In genomic region chr15:95527948-95528861, GRCm38 (mm10) we compare ENCODE assay signal across 8 mouse cellular contexts. TPM values are rescaled to one million over a fixed set of nuclear protein-coding genes. Genes with fewer than 3 reads are reported as not detected.
DNase-seq lines count a peak whose midpoint lies in the region; ATAC-seq lines count a peak whose summit lies in the region.

Gene Nell2, minus strand, starts transcription at chr15:95528559.

- H3K9me3 ChIP-seq in embryonic facial prominence, embryonic 12.5 days: no peaks in the 10 kb centered on the region
- H3K9me3 ChIP-seq in neural tube, embryonic 11.5 days (ENCODE audit: control insufficient read depth, low read length): no peaks in the 10 kb centered on the region

- peak; percentile 85 for ATAC-seq in embryonic facial prominence, embryonic 12.5 days (ENCODE audit: insufficient number of reproducible peaks, insufficient read depth, low FRiP score, low TSS enrichment)
- ATAC-seq in neural tube, embryonic 11.5 days (ENCODE audit: insufficient read depth, low FRiP score, low TSS enrichment): peak; percentile 80
- no peak for ATAC-seq in megakaryocyte-erythroid progenitor cell, adult 5-6 weeks (replicated peaks; ENCODE audit: low FRiP score, low TSS enrichment, poor library complexity, severe bottlenecking)

- peaks cover 30% of the 10 kb centered on the region for H3K27me3 ChIP-seq in embryonic facial prominence, embryonic 12.5 days
- 0 out of 2 replicates have a peak, but pooled peaks cover 3% of the 10 kb centered on the region for H3K27me3 ChIP-seq in neural tube, embryonic 11.5 days (ENCODE audit: control insufficient read depth, insufficient read depth, low read length)

- under 1% methylated on average over 57 of the region's 95 CpGs for WGBS in embryonic facial prominence, embryonic 12.5 days
- WGBS in neural tube, embryonic 11.5 days: under 1% methylated on average over 82 of the region's 95 CpGs

- H3K4me1 ChIP-seq in embryonic facial prominence, embryonic 12.5 days: peaks cover 11% of the 10 kb centered on the region; the same call in 1 of the 2 replicates
- H3K4me1 ChIP-seq in neural tube, embryonic 11.5 days (ENCODE audit: control insufficient read depth, insufficient read depth, low read length): 0 out of 2 replicates have a peak, but pooled peaks cover 2% of the 10 kb centered on the region

- H3K27ac ChIP-seq in embryonic facial prominence, embryonic 12.5 days: no peak within 1 kb of the TSS
- peak within 1 kb of the TSS; percentile 83 for H3K27ac ChIP-seq in neural tube, embryonic 11.5 days (ENCODE audit: low read depth, low read length)

- peak; percentile 29 for DNase-seq in gastrocnemius, postnatal 14 days
- no peak for DNase-seq in gastrocnemius, postnatal 36 days
- DNase-seq in adrenal gland, adult 2 months: peak; percentile 60
- peak; percentile 20 for DNase-seq in heart, postnatal 4 days
- peak; percentile 69 to 71 for DNase-seq in left cerebral cortex, postnatal 14 days (ENCODE audit: low spot score in 2 of 2)
- DNase-seq in neural tube, embryonic 11.5 days (ENCODE audit: low spot score): peak; percentile 84

- peak within 1 kb of the TSS; percentile 57 for H3K9ac ChIP-seq in embryonic facial prominence, embryonic 12.5 days
- H3K9ac ChIP-seq in neural tube, embryonic 11.5 days (ENCODE audit: low read length): peak within 1 kb of the TSS; percentile 87

- no peaks in the 10 kb centered on the region for H3K36me3 ChIP-seq in embryonic facial prominence, embryonic 12.5 days
- H3K36me3 ChIP-seq in neural tube, embryonic 11.5 days (ENCODE audit: control insufficient read depth, insufficient read depth, low read length): no peaks in the 10 kb centered on the region

- peak within 1 kb of the TSS; percentile 69 for H3K4me3 ChIP-seq in embryonic facial prominence, embryonic 12.5 days
- H3K4me3 ChIP-seq in neural tube, embryonic 11.5 days (ENCODE audit: low read depth, low read length): peak within 1 kb of the TSS; percentile 76

- intact Hi-C loops in gastrocnemius, postnatal 14 days (cut with DNase I; ENCODE audit: low total_unique reads): no loop called here
- intact Hi-C loops in gastrocnemius, postnatal 36 days (cut with DNase I): no loop called here
- intact Hi-C loops in left cerebral cortex, postnatal 14 days (cut with DNase I): loop anchor here (5.0 to 10.0 kb wide), 5 partner anchors 44 to 756 kb away; no protein-coding TSS in a partner anchor

- peak within 1 kb of the TSS; percentile 100 for H3K4me2 ChIP-seq in embryonic facial prominence, embryonic 12.5 days (replicated peaks)
- H3K4me2 ChIP-seq in neural tube, embryonic 11.5 days (ENCODE audit: low read depth): peak within 1 kb of the TSS; percentile 48

RNA-seq across cellular contexts. Expression of gene Nell2, which starts in this region (rescaled TPM):
- under 1 TPM; 0.33 to 0.51 TPM for total RNA-seq in gastrocnemius, postnatal 14 days (2021)
- under 1 TPM; 0.15 to 0.30 TPM for total RNA-seq in gastrocnemius, postnatal 36 days (2021)
- total RNA-seq in adrenal gland, adult 2 months (2021): 1 to 10 TPM; 2.0 to 6.9 TPM
- polyA plus RNA-seq in adrenal gland, adult 2 months (2012; rRNA removed): 0.30 and 0.58 TPM in 2 replicates
- polyA plus RNA-seq in embryonic facial prominence, embryonic 12.5 days (2016; fragmentation: Nextera tagmentation; extraction: Ambion mirVana): 23.9 and 25.6 TPM in 2 replicates
- total RNA-seq in heart, postnatal 4 days (2021): under 1 TPM in 1 of 2 experiments, not detected in 1; 0.18 TPM
- 100 to 1,000 TPM; 581 to 600 TPM for total RNA-seq in left cerebral cortex, postnatal 14 days (2021)
- 133 and 155 TPM in 2 replicates for polyA plus RNA-seq in neural tube, embryonic 11.5 days (2014; fragmentation: Nextera tagmentation; extraction: Ambion mirVana)
- not detected in 2 replicates for total RNA-seq in megakaryocyte-erythroid progenitor cell, adult 5-6 weeks (2014; fragmentation: Nextera tagmentation)
- total RNA-seq in megakaryocyte-erythroid progenitor cell, adult 5-6 weeks (2017): not detected in 2 replicates

Comparison
In these comparisons a context has a peak if more than half of its experiments do, and no peak if none do; other contexts are left out.
1. RNA of gene Nell2 (total RNA-seq): 581 to 600 TPM in left cerebral cortex, postnatal 14 days; 2.0 to 6.9 TPM in adrenal gland, adult 2 months, 0.33 to 0.51 TPM in gastrocnemius, postnatal 14 days, 0.15 to 0.30 TPM in gastrocnemius, postnatal 36 days, 0.18 TPM in heart, postnatal 4 days and not detected in megakaryocyte-erythroid progenitor cell, adult 5-6 weeks; every median in the first group is over 10 times any median in the second.
2. RNA of gene Nell2 (polyA plus RNA-seq): 133 to 155 TPM in neural tube, embryonic 11.5 days and 23.9 to 25.6 TPM in embryonic facial prominence, embryonic 12.5 days; 0.30 to 0.58 TPM in adrenal gland, adult 2 months; every median in the first group is over 10 times any median in the second.
3. Peak in DNase-seq in gastrocnemius, postnatal 14 days; RNA of the gene not detected or under 1 TPM.
4. Peak in DNase-seq in heart, postnatal 4 days; RNA of the gene not detected or under 1 TPM.
5. DNase-seq: peak in adrenal gland, adult 2 months (single experiment), left cerebral cortex, postnatal 14 days (2 of 2) and neural tube, embryonic 11.5 days (single experiment); none in gastrocnemius, postnatal 36 days (0 of 2).